Mouse (Mus musculus): ENCODE measurements around the gene Cenpn. TPM values are rescaled to one million over a fixed set of nuclear protein-coding genes. Genes with fewer than 3 reads are reported as not detected.

Gene Cenpn
- polyA plus RNA-seq, 1 experiment from 2014 or later: 18.7 TPM

DNA sequence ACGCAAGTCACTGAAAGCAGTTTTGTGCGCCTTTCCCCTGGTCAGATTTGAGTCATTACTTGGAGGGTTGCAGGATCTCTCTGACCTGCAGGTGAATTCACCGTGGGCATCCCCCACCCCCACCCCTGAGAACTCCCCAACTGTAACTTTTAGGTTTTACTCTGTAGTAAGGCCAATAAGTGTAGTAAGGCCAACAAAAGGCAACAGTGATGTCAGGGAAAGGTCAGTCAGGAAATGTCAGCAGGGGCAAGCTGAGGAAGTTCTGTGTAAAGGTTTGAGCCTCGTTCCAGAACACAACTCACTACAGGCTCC, 22.8 kb downstream of the Cenpn start:
- Histone ChIP-seq H3K9ac (ENCODE audit: low read depth, low read length) (peak overlapping the region; percentile 91), H3K27me3 (ENCODE audit: insufficient read depth, low read length) (no peaks in the 10 kb centered on the region), H3K36me3 (ENCODE audit: insufficient read depth, low read length) (no peaks in the 10 kb centered on the region), H3K4me3 (replicated peaks; ENCODE audit: low read depth, low read length) (peak overlapping the region; percentile 99), H3K4me2 (ENCODE audit: low read length) (peak overlapping the region; percentile 97), H3K4me1 (replicated peaks; ENCODE audit: insufficient read depth, low read length) (peaks cover 10% of the 10 kb centered on the region; the same call in 1 of the 2 replicates), H3K9me3 (replicated peaks; ENCODE audit: low read length) (no peaks in the 10 kb centered on the region), H3K27ac (0 out of 2 replicates have a peak overlapping the region, but pooled peaks have one; percentile 16)
- TF ChIP-seq CTCF (IDR thresholded peaks at IDR 0.05; ENCODE audit: low read depth): no peak
- 11% methylated on average over 4 of the region's 4 CpGs for WGBS
- ATAC-seq (replicated peaks; ENCODE audit: low FRiP score, low read depth) (no peak), DNase-seq (ENCODE audit: low spot score) (no peak)

DNA sequence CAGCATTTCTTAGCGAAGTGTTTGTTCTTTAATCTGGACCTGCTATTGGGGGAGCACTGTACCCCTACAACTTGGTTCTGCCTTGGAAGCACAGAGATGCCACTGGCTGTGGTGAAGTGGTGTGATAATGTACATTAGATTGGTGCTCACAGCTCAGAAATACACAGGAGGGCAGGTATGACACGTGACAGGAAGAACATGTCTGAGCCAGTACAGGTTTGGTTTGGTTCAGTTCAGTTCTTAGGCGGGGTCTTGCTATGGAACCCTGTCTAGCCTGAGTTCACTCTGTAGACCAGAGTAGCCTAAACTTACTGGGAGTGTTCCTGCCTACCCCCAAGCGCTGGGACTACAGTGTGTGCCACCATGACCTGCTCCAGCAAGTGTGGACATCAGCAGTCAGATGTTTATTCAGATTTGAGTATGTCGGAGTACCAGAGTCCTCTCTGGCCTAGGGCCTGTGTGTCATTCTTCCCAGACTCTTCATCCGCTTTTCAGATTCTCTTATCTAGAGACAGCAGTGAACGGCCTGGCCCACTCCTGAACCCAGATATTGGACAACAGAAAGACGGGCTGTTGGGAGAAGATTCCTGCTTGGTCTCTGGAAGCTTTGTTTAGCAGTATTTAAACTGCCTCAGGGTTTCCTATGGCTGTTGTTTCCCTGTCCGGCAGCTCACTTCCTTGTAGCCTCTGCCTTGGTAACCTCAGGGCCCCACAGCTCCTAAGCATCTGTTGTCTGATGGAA, 23.8 kb downstream of the Cenpn start:
- no peak overlapping the region for H3K27ac ChIP-seq
- ATAC-seq (replicated peaks; ENCODE audit: low FRiP score, low read depth): no peak

GRCm38 (mm10) chr8:116946268-116946838, 24.8 kb downstream of the Cenpn start:
- TF ChIP-seq CTCF (IDR thresholded peaks at IDR 0.05; ENCODE audit: low read depth): no peak
- WGBS: 63% methylated on average over 21 of the region's 21 CpGs
- Histone ChIP-seq H3K9ac (ENCODE audit: low read depth, low read length) (no peak overlapping the region), H3K4me2 (ENCODE audit: low read length) (peak overlapping the region; percentile 18; the same call in 1 of the 2 replicates), H3K4me3 (replicated peaks; ENCODE audit: low read depth, low read length) (no peak overlapping the region), H3K27ac (no peak overlapping the region), H3K9me3 (replicated peaks; ENCODE audit: low read length) (no peaks in the 10 kb centered on the region), H3K36me3 (ENCODE audit: insufficient read depth, low read length) (no peaks in the 10 kb centered on the region), H3K27me3 (ENCODE audit: insufficient read depth, low read length) (no peaks in the 10 kb centered on the region), H3K4me1 (replicated peaks; ENCODE audit: insufficient read depth, low read length) (peaks cover 10% of the 10 kb centered on the region; the same call in 1 of the 2 replicates)
- ATAC-seq (replicated peaks; ENCODE audit: low FRiP score, low read depth) (no peak), DNase-seq (ENCODE audit: low spot score) (peak; percentile 17)

More for the DNA sequence above, 23.8 kb downstream of the Cenpn start:
- no peak for TF ChIP-seq CTCF (IDR thresholded peaks at IDR 0.05; ENCODE audit: low read depth)
- WGBS: 90% methylated on average over 9 of the region's 9 CpGs
- DNase-seq (ENCODE audit: low spot score): no peak
- no peaks in the 10 kb centered on the region for H3K36me3 ChIP-seq (ENCODE audit: insufficient read depth, low read length)
- H3K4me1 ChIP-seq (replicated peaks; ENCODE audit: insufficient read depth, low read length): peaks cover 10% of the 10 kb centered on the region; the same call in 1 of the 2 replicates
- no peak overlapping the region for H3K9ac ChIP-seq (ENCODE audit: low read depth, low read length)
- H3K27me3 ChIP-seq (ENCODE audit: insufficient read depth, low read length): no peaks in the 10 kb centered on the region
- H3K9me3 ChIP-seq (replicated peaks; ENCODE audit: low read length): no peaks in the 10 kb centered on the region
- no peak overlapping the region for H3K4me3 ChIP-seq (replicated peaks; ENCODE audit: low read depth, low read length)
- no peak overlapping the region for H3K4me2 ChIP-seq (ENCODE audit: low read length)

DNA sequence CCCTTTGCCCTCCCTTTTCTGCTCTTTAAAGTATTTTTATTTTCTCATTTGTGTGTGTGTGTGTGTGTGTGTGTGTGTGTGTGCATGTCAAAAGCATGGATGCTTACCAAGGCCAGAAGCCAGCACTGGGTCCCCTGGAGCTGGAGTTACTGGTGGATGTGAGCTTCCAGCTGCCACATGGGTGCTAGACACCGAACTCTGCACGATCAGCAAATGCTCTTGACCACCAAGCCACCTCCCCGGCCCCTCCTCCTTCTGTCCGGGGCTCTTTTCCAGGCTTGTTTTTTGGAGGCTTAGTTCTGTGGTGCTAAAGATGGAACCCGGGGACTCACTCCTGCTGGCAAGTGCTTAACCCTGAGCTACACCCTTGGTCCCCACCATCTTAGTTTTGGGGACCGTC, 25.3 kb downstream of the Cenpn start:
- H3K4me2 ChIP-seq (ENCODE audit: low read length): 0 out of 2 replicates have a peak overlapping the region, but pooled peaks have one; percentile 18
- DNase-seq (ENCODE audit: low spot score): no peak
- no peak overlapping the region for H3K4me3 ChIP-seq (replicated peaks; ENCODE audit: low read depth, low read length)
- TF ChIP-seq CTCF (IDR thresholded peaks at IDR 0.05; ENCODE audit: low read depth): no peak
- no peak overlapping the region for H3K27ac ChIP-seq
- H3K4me1 ChIP-seq (replicated peaks; ENCODE audit: insufficient read depth, low read length): peaks cover 10% of the 10 kb centered on the region; the same call in 1 of the 2 replicates
- no peaks in the 10 kb centered on the region for H3K36me3 ChIP-seq (ENCODE audit: insufficient read depth, low read length)
- no peak overlapping the region for H3K9ac ChIP-seq (ENCODE audit: low read depth, low read length)
- WGBS: 84% methylated on average over 6 of the region's 6 CpGs
- no peaks in the 10 kb centered on the region for H3K27me3 ChIP-seq (ENCODE audit: insufficient read depth, low read length)
- no peaks in the 10 kb centered on the region for H3K9me3 ChIP-seq (replicated peaks; ENCODE audit: low read length)
- ATAC-seq (replicated peaks; ENCODE audit: low FRiP score, low read depth): no peak

GRCm38 (mm10) chr8:116947589-116947988, 26.1 kb downstream of the Cenpn start:
- no peak for DNase-seq (ENCODE audit: low spot score)
- TF ChIP-seq CTCF (IDR thresholded peaks at IDR 0.05; ENCODE audit: low read depth): no peak
- no peaks in the 10 kb centered on the region for H3K27me3 ChIP-seq (ENCODE audit: insufficient read depth, low read length)
- no peak overlapping the region for H3K9ac ChIP-seq (ENCODE audit: low read depth, low read length)
- no peak for ATAC-seq (replicated peaks; ENCODE audit: low FRiP score, low read depth)
- no peak overlapping the region for H3K4me3 ChIP-seq (replicated peaks; ENCODE audit: low read depth, low read length)
- no peak overlapping the region for H3K27ac ChIP-seq
- peaks cover 10% of the 10 kb centered on the region; the same call in 1 of the 2 replicates for H3K4me1 ChIP-seq (replicated peaks; ENCODE audit: insufficient read depth, low read length)
- H3K9me3 ChIP-seq (replicated peaks; ENCODE audit: low read length): no peaks in the 10 kb centered on the region
- no peaks in the 10 kb centered on the region for H3K36me3 ChIP-seq (ENCODE audit: insufficient read depth, low read length)
- 87% methylated on average over 7 of the region's 7 CpGs for WGBS
- no peak overlapping the region for H3K4me2 ChIP-seq (ENCODE audit: low read length)

DNA sequence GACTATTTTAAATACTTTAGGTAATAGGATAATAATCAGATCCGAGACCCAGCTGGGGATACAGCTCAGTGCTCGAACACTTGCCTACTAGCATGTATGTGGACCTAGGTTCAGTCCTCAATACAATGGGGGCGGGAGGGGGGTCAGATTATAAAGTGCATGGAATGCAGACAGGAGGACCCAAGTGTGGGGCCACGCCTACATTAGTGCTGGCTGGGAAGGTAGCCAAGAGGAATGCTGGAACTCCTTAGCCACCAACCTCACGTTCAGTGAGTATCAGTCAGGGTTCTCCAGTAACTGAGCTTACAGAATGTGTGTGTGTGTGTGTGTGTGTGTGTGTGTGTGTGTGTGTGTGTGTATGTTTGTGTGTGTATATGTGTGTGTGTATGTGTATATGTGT, 29.8 kb downstream of the Cenpn start:
- Histone ChIP-seq H3K36me3 (ENCODE audit: insufficient read depth, low read length) (peaks cover 11% of the 10 kb centered on the region; the same call in 1 of the 2 replicates), H3K4me2 (ENCODE audit: low read length) (no peak overlapping the region), H3K27me3 (ENCODE audit: insufficient read depth, low read length) (no peaks in the 10 kb centered on the region), H3K27ac (no peak overlapping the region), H3K4me3 (replicated peaks; ENCODE audit: low read depth, low read length) (no peak overlapping the region), H3K9me3 (replicated peaks; ENCODE audit: low read length) (no peaks in the 10 kb centered on the region), H3K9ac (ENCODE audit: low read depth, low read length) (no peak overlapping the region), H3K4me1 (replicated peaks; ENCODE audit: insufficient read depth, low read length) (0 out of 2 replicates have a peak, but pooled peaks cover 2% of the 10 kb centered on the region)
- no peak for TF ChIP-seq CTCF (IDR thresholded peaks at IDR 0.05; ENCODE audit: low read depth)
- WGBS: 48% methylated on average over 5 of the region's 5 CpGs
- ATAC-seq (replicated peaks; ENCODE audit: low FRiP score, low read depth): peak; percentile 57; the same call in 1 of the 2 replicates
- DNase-seq (ENCODE audit: low spot score): peak; percentile 36
